Mouse (Mus musculus) ovary, adult 18-20 months (tissue): Measurements from ENCODE around the gene Alox5.

Experiments
- DNase-seq: peaks from one replicate; pipeline ENCODE4 v3.0.0; 2022; ENCODE audit warnings: low spot score, mixed read lengths

Alox5 gene

DNA sequence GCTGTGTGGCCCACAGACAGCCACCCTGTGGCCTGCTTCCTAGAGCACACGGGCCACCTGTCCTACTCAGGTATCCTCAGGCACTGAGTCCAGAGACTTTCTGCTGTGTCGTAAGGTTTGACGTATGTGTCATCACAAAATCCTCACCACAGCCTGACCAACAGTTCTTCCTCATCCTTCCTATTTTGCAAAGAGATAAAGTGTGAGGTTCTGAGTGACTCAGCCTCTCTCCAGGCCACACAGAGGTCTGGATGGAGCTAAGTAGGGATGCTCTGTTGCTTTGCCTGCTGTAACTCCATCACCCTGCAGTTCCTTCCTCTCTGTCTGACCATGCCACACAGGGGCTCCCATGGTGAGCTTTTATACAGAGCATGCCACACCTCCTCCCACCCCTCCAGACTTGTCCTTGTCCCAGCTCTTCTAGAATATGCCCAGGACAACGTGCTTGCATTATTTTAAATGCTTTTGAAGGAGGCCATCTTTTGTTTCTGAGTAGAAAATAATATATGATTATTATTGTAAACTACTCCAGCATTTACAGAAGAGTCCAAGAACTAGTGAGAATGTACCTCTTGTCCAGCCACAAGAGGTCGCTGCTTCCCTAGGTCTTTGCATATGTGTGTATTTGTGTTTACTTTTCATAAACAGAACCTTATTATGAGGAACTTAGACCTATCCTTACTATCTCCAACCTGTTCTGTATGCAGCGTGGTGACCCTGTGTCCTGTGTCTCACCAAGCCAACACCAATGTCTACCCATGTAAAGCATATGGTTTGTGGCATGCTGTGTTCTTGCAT lies 43.3 kb downstream of the Alox5 start:
- DNase-seq, result no peak

- no peak for DNase-seq
Observed at GRCm38 (mm10) chr6:116416000-116416552, 44.9 kb downstream of the Alox5 start.

DNA sequence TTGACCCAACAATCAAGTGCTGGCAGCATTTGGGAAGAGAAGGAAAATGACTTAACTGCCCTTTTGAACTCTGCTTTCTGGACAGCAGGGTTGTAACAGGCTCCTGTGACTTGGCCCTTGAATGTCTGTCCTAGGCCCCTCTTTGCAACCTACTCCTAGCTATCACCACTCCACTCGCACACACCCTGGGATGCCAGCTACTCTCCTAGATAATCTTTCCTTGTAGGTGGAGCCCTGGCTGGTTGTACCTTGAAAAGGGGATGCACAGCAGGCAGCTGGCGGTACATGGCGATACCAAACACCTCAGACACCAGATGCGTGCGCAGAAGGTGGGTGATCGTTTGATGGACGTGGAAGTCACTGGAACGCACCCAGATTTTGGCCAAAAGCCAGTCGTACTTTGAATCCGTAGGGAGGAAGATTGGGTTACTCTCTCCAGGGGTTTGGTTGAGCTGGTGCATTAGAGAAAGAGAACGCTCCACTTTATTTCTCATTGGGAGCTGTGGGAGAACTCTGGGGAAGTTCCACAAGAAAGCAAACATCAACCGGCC lies 45.8 kb downstream of the Alox5 start:
- no peak for DNase-seq

- no peak for DNase-seq
Observed at GRCm38 (mm10) chr6:116412546-116413325, 48.2 kb downstream of the Alox5 start.

GRCm38 (mm10) chr6:116411716-116412115 lies 49.3 kb downstream of the Alox5 start:
- no peak for DNase-seq

DNA sequence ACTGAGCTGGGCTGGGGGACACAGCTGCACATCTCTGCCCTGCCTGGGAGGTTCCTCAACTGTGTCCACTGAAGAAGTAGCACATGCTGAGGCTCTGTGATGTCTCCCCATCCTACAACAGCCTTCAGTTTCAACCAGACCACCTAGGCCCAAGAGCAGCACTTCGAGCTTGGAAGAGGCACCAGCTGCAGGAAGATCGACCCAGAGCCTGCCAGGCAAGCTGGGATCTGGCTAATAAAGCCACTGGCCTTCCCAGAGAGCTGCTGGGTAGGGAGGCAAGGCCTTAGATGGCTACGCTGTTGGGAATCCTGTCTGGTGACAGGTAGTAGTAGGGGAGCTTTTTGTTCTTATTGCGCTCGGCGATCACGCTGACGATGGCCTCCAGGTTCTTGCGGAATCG lies 50.5 kb downstream of the Alox5 start:
- DNase-seq, result no peak

DNA sequence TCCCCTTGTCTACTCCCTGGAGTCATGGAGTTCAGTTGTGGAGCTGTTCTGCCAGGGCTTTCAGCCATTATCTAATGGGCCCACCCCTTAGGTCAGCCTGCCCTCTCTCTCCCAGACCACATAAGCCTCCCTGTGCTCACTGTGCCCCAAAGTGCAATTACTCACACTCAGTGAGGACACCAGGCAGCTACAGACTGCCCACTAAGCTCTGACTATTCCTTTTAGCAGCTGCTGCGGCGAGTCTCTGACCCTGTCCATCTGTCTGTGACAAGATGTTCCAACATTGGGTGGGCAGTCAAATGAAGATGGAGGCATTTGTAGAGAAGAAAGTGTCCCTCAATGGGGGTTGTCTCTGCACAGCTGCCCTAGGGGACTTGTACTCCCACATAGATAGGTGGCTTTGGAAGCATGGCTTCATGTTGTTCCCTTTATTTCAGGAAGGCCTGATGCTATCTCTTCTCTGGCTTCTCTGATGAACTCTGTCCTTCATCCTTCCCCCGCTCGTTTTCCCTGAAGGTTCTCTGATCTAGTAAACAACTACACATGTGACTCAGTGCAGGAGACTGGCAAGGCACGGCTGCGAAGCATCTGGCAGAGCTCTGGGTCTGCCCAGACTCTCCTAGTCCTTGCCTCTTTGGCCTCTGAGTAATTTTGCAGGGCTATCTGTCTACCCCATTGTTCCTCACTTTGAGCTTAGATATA lies 52.9 kb downstream of the Alox5 start:
- peak; percentile 79 for DNase-seq

DNA sequence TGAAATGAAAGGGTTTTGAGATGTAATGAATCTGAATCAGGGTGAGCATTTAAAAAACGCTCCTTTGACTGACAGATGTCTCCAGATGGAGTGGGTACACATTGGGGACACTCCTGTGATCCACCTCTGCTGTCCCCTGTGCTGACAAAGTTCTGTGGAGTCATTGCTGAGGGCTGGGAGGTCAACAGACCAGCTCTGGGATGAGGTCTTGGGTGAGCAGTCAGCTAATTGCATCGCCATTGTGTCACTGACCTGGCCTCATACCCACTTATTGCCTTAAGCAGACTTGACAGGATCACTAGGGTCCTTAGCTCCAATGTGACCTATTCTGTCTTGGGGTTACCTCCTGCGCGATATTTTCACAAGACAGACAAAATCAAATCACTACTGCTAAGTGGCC lies 53.8 kb downstream of the Alox5 start:
- DNase-seq, result no peak

GRCm38 (mm10) chr6:116406680-116407079 lies 54.3 kb downstream of the Alox5 start:
- DNase-seq, result peak; percentile 37

DNA sequence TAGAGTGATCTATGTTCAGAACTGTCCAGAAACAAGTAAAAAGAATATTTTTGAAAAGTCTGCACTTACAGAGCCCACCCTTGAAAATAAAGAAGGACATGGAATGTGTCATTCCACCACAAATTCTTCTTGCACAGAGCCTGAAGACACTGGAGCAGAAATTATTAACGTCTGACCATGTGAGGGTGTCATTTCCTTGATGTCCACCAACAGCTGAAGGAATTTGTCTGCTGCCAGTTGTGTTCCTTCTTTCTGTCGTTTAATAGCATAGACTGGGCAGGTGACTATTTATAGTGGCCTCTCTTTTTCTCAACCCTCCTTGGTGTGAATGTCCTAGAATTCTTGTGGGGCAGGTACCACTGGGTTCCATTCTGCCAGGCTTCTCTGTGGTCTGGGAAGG lies 54.8 kb downstream of the Alox5 start:
- DNase-seq, result no peak

DNA sequence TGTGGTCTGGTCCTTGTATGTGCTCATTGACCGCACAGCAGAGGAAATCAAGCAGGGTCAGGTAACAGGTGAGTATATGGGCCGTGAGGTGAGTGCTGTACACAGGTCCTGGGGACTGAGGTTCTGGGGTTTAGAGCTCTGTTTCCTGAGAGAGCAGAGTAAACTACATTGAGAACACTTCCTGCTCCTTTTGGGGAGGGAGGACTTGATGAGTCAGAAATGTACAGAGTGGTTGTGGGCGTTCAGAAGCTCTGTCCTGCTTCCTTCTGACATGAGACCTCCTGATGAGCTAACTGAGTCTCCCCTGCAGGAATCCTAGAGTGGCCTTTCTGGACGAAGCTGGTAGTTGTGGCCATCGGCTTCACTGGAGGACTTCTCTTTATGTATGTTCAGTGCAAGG lies 55.3 kb downstream of the Alox5 start:
- no peak for DNase-seq

DNA sequence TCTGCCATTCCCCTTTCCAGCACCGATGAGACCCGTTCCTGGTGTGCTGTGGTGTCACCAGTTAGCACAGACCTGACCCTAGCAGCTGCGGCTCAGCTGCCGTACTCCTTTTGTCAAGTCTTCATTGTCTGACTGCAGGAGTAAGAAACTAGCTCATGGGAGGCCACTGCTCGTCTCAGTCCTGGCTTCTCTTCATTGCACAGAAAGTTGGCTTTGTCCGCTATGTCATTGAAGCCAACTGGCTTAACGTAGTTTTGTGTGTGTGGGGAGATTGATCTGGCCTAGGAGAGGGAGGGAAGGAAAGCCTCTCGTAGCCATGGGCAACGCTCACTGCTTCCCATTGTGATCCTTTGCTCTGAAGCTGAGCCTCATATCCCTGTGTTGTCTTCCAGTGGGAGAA lies 55.7 kb downstream of the Alox5 start:
- DNase-seq, result no peak

- no peak for DNase-seq
Observed at GRCm38 (mm10) chr6:116402426-116402825, 58.6 kb downstream of the Alox5 start.

DNA sequence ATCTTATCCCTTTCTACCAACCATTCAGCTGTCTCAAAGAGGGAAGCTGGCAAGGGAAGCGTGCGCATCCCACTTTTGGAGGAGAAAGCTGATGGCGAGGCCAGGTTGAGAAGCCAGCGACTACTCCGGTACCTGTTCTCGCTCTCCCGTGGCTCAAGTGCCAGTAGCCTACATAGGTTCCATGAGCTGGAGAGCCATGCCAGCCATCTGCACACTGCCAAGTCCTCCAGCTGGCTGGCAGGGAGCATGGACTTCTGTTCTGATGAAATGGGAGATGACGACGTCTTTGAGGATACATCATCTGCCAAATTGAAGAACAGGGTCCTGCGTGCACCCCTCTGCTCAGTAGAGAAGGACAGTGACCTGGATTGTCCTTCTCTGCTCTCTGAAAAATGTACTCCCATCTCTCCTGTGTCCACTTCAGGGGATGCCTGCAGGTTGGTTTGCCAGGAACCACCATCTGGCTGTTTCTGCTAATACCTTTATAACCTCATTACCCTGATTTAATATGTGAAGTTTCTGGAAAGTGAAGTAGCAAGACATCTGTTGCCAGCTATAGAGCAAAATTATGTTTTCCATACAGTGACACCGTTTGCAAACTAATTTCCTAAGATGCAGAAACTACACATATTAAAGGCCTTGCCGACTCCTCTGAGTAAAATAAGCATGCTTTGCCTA lies 59.1 kb downstream of the Alox5 start:
- DNase-seq, result no peak

- DNase-seq, result no peak
Observed at GRCm38 (mm10) chr6:116398136-116398535, 62.8 kb downstream of the Alox5 start.

DNA sequence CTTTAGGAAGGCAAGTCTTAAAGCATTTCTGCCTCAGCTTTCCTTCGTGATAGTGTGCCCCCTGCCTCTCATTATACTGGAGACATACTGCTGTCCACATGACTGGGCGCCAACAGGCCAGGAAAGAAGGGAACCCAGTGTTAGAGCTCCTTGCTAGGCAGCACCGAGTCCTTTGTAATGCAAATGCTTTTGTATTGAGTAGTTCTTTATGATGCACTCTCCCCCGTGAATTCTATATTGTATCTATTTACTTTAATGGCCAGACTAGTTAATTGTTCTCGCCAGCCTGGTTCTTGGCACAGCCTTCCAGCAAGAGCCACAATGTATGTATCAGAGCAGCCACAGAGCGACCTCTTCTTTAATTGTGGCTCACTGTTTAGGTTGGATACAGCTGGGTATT lies 63.4 kb downstream of the Alox5 start:
- DNase-seq, result no peak

GRCm38 (mm10) chr6:116394916-116395648 lies 65.9 kb downstream of the Alox5 start:
- DNase-seq, result no peak

DNA sequence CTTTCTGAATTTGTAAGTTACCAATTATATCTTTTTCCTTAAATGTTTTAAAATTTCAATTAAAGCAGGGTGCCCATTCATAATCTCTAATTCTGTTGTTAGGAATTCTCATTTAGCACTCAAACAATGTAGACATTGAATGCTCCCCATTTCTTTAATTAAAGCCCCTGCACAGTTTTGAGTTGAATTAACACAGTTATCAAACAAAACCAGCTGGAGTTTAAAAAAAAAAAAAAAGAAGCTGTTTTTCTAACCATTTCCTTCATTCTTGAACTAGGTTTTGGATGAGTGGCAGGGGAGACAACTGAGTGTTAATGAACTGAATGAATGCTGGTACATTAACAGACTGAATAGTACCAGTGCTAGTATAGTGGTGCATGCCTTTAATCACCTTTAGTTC lies 71.5 kb downstream of the Alox5 start:
- no peak for DNase-seq

DNA sequence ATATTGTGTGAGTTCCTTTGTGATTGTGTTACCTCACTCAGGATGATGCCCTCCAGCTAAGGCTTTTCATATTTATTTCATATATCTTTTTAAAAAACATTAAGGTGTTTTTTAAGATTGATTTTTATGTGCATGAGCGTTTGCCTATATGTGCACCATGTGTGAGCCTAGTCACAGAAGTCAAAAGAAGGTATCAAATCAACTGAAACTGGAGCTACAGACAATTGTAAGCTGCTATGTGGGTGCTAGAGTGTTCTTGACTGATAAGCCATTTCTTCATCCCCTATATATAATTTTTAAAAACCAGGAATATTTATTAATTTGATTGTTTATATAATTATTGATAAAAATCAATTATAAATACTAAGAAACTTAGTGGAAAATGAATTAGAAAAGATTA lies 72.9 kb downstream of the Alox5 start:
- no peak for DNase-seq

DNA sequence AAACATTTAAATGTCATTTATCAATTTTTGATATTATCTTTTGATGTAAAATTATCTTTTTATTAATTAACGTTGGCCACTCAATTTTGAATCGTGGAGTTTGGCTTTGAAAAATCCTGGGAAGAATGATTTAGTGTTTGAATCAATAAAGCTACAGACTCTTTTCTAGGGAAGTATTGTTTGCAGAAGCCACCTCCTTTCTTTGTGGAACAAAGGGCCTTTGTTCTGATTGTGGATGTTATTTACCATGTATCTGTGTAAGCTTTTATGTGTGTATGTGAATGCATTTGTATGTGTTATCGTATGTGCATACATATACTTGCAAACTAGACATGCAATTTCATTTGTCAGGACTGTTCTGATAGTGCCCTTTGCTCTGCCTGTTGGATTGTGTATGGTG lies 74.5 kb downstream of the Alox5 start:
- no peak for DNase-seq

DNA sequence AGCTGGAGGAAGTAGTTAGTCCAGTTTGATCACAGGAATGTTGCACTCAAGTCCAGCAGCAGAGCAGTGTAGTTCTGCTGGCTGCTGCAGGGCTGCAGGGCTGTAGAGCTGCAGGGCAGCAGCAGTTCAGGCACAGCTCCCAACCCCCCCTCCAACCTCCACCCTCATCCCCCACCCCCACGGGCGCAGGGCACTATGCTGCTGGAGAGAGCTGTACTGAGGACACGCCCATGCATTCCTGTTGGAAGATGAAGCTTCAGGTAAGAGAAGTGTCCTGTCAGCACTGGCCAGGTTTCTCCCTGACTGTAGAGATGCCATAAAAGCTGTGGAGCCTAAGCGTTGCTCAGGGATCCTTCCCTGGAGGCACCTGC lies 74.9 kb downstream of the Alox5 start:
- no peak for DNase-seq
